Mouse (Mus musculus): ENCODE measurements around the gene Ogfr. TPM values are rescaled to one million over a fixed set of nuclear protein-coding genes. Genes with fewer than 3 reads are reported as not detected.

Ogfr gene
- total RNA-seq, 2 experiments from 2014 or later = 43.2 to 45.6 TPM

- DNase-seq (ENCODE audit: extremely low spot score in 1 of 2, low spot score in 1 of 2) = no peak
Observed at GRCm38 (mm10) chr2:180598157-180598705, 9.2 kb downstream of the Ogfr start.

GRCm38 (mm10) chr2:180600569-180601021 is 11.6 kb downstream of the Ogfr start:
- no peak for DNase-seq (ENCODE audit: extremely low spot score in 1 of 2, low spot score in 1 of 2)

- DNase-seq (ENCODE audit: extremely low spot score in 1 of 2, low spot score in 1 of 2) = no peak
Observed at GRCm38 (mm10) chr2:180604781-180605180, 15.7 kb downstream of the Ogfr start.

- DNase-seq (ENCODE audit: extremely low spot score in 1 of 2, low spot score in 1 of 2) = no peak
Observed at GRCm38 (mm10) chr2:180610283-180610682, 21.2 kb downstream of the Ogfr start.

GRCm38 (mm10) chr2:180611882-180612281 is 22.8 kb downstream of the Ogfr start:
- no peak for DNase-seq (ENCODE audit: extremely low spot score in 1 of 2, low spot score in 1 of 2)

GRCm38 (mm10) chr2:180641576-180642554 is 52.8 kb downstream of the Ogfr start:
- DNase-seq (ENCODE audit: extremely low spot score in 1 of 2, low spot score in 1 of 2) = no peak

GRCm38 (mm10) chr2:180642555-180643260 is 53.7 kb downstream of the Ogfr start, which contains the start of gene Tcfl5:
TSS of gene Tcfl5 (minus strand) at chr2:180642708.
- no peak for DNase-seq (ENCODE audit: extremely low spot score in 1 of 2, low spot score in 1 of 2)

- no peak for DNase-seq (ENCODE audit: extremely low spot score in 1 of 2, low spot score in 1 of 2)
Observed at GRCm38 (mm10) chr2:180643626-180644025, 54.6 kb downstream of the Ogfr start.

Other genes with a start within 250 kb of the Ogfr start
- 1 to 10 TPM in 1 of 2 experiments, under 1 TPM in 1; 0.96 to 1.2 TPM for gene Slco4a1, start 133.0 kb upstream of the Ogfr start, total RNA-seq (2021)
- 1 to 10 TPM; 4.4 TPM for gene Ntsr1, start 89.3 kb upstream of the Ogfr start, total RNA-seq (2021)
- 10 to 100 TPM; 17.8 to 21.2 TPM for gene Mrgbp, start 7.9 kb upstream of the Ogfr start, total RNA-seq (2021)
- 10 to 100 TPM; 15.5 to 16.0 TPM for gene Col9a3, start 8.5 kb downstream of the Ogfr start, total RNA-seq (2021)
- under 1 TPM; 0.42 to 0.49 TPM for gene Tcfl5, start 53.5 kb downstream of the Ogfr start, total RNA-seq (2021)
- gene Dido1, start 120.8 kb downstream of the Ogfr start, total RNA-seq (2021) = 10 to 100 TPM; 51.1 to 59.6 TPM
- 10 to 100 TPM; 60.5 to 62.2 TPM for gene Gid8, start 120.9 kb downstream of the Ogfr start, total RNA-seq (2021)
- under 1 TPM; 0.12 to 0.52 TPM for gene Slc17a9, start 136.0 kb downstream of the Ogfr start, total RNA-seq (2021)
- not detected for gene Bhlhe23, start 187.7 kb downstream of the Ogfr start, total RNA-seq (2021)